Mouse (Mus musculus) liver, embryonic 11.5 days (tissue): ENCODE measurements at regions not wholly inside any gene's neighbourhood (a gene's known extent, or its start where the extent isn't known, plus 50 kb on each side); places are given as distances from the start of the nearest gene placed in this dataset.

Experiments used
- ATAC-seq: fragments of 200-750 bp; cut with Nextera tagmentation; replicated peaks from 2 replicates; pipeline ENCODE4 v1.8.0; 2017; ENCODE audit warnings: moderate number of reproducible peaks, mild to moderate bottlenecking, moderate TSS enrichment, moderate library complexity; ENCODE audit not compliant: low FRiP score
- DNase-seq: peaks from one replicate; pipeline ENCODE4 v3.0.0-alpha.2; 2017; ENCODE audit warnings: low spot score
- H3K27ac ChIP-seq: fragments of 300-500 bp; sonication (generic); 2 replicates; pipeline ENCODE4 v1.5.1; 2014; ENCODE audit warnings: mild to moderate bottlenecking, low read depth, low read length, control low read depth
- H3K27me3 ChIP-seq: fragments of 300-500 bp; sonication (generic); replicated peaks from 2 replicates; pipeline ENCODE4 v1.6.1; 2014; ENCODE audit warnings: low read length, mixed read lengths; ENCODE audit not compliant: control insufficient read depth, insufficient read depth
- H3K36me3 ChIP-seq: fragments of 300-500 bp; sonication (generic); 2 replicates; pipeline ENCODE4 v1.6.1; 2014; ENCODE audit warnings: mild to moderate bottlenecking, low read length, moderate library complexity, mixed read lengths; ENCODE audit not compliant: control insufficient read depth, insufficient read depth
- H3K4me1 ChIP-seq: fragments of 300-500 bp; sonication (generic); replicated peaks from 2 replicates; pipeline ENCODE4 v1.6.1; 2014; ENCODE audit warnings: low read length, mixed read lengths; ENCODE audit not compliant: control insufficient read depth, insufficient read depth
- H3K4me2 ChIP-seq: fragments of 300-500 bp; sonication (generic); 2 replicates; pipeline ENCODE4 v1.6.1; 2014; ENCODE audit warnings: mild to moderate bottlenecking, control low read depth, moderate library complexity
- H3K4me3 ChIP-seq: fragments of 300-500 bp; sonication (generic); 2 replicates; pipeline ENCODE4 v1.5.1; 2014; ENCODE audit warnings: low read depth, low read length, control low read depth
- H3K9ac ChIP-seq: fragments of 300-500 bp; sonication (generic); 2 replicates; pipeline ENCODE4 v1.6.1; 2014; ENCODE audit warnings: low read depth, low read length, control low read depth
- H3K9me3 ChIP-seq: fragments of 300-500 bp; sonication (generic); 2 replicates; pipeline ENCODE4 v1.6.1; 2016; ENCODE audit warnings: low read length, inconsistent platforms, mixed read lengths; ENCODE audit not compliant: control insufficient read depth
- WGBS: fragments of 180-500 bp; shearing (Covaris S2); extraction: QIAGEN DNeasy Blood & Tissue Kit; methylation state at CpG from one replicate; pipeline ENCODE4 v1.1.7; 2014; 5-methylcytosine and 5-hydroxymethylcytosine counted together

GRCm38 (mm10) chr13:107944831-107945230 lies 99.4 kb upstream of the Smim15 start:
- no peak overlapping the region; the same call in 1 of the 2 replicates for H3K27ac ChIP-seq
- DNase-seq (no peak), ATAC-seq (no peak)
- no peak overlapping the region for H3K4me3 ChIP-seq
- no peak overlapping the region for H3K9ac ChIP-seq
- H3K4me1 ChIP-seq = no peaks in the 10 kb centered on the region
- no peaks in the 10 kb centered on the region for H3K36me3 ChIP-seq
- 42% methylated on average over 10 of the region's 10 CpGs for WGBS
- H3K4me2 ChIP-seq = no peak overlapping the region
- H3K27me3 ChIP-seq = no peaks in the 10 kb centered on the region
- no peaks in the 10 kb centered on the region for H3K9me3 ChIP-seq

- DNase-seq (no peak), ATAC-seq (no peak)
- Histone ChIP-seq H3K4me3 (no peak overlapping the region), H3K4me1 (no peaks in the 10 kb centered on the region), H3K27me3 (no peaks in the 10 kb centered on the region), H3K27ac (no peak overlapping the region), H3K9me3 (no peaks in the 10 kb centered on the region), H3K36me3 (no peaks in the 10 kb centered on the region), H3K4me2 (no peak overlapping the region), H3K9ac (no peak overlapping the region)
- WGBS = 83% methylated on average over 4 of the region's 4 CpGs
Observed at GRCm38 (mm10) chr13:107942979-107943378, 101.3 kb upstream of the Smim15 start.

GRCm38 (mm10) chr13:107942297-107942962 lies 101.8 kb upstream of the Smim15 start:
- DNase-seq (no peak), ATAC-seq (no peak)

GRCm38 (mm10) chr13:107939916-107940646 lies 104.2 kb upstream of the Smim15 start:
- no peak for ATAC-seq
- no peak overlapping the region for H3K27ac ChIP-seq
- H3K9me3 ChIP-seq = no peaks in the 10 kb centered on the region
- H3K27me3 ChIP-seq = no peaks in the 10 kb centered on the region
- 68% methylated on average over 15 of the region's 15 CpGs for WGBS
- no peak overlapping the region for H3K4me3 ChIP-seq
- no peak overlapping the region for H3K4me2 ChIP-seq
- no peaks in the 10 kb centered on the region for H3K36me3 ChIP-seq
- H3K4me1 ChIP-seq = no peaks in the 10 kb centered on the region
- DNase-seq = no peak
- no peak overlapping the region for H3K9ac ChIP-seq

More at GRCm38 (mm10) chr13:107942297-107942962, 101.8 kb upstream of the Smim15 start:
- H3K27ac ChIP-seq = no peak overlapping the region
- H3K36me3 ChIP-seq = no peaks in the 10 kb centered on the region
- H3K4me3 ChIP-seq = no peak overlapping the region
- H3K27me3 ChIP-seq = no peaks in the 10 kb centered on the region
- H3K9ac ChIP-seq = no peak overlapping the region
- 70% methylated on average over 11 of the region's 11 CpGs for WGBS
- H3K4me2 ChIP-seq = no peak overlapping the region
- no peaks in the 10 kb centered on the region for H3K9me3 ChIP-seq
- no peaks in the 10 kb centered on the region for H3K4me1 ChIP-seq

GRCm38 (mm10) chr13:107935611-107936010 lies 108.6 kb upstream of the Smim15 start:
- 92% methylated on average over 12 of the region's 12 CpGs for WGBS
- DNase-seq = no peak

GRCm38 (mm10) chr13:107934691-107935090 lies 109.6 kb upstream of the Smim15 start:
- Histone ChIP-seq H3K4me1 (no peaks in the 10 kb centered on the region), H3K36me3 (no peaks in the 10 kb centered on the region), H3K4me3 (no peak overlapping the region), H3K9ac (no peak overlapping the region), H3K27me3 (no peaks in the 10 kb centered on the region), H3K4me2 (peak overlapping the region; percentile 33), H3K9me3 (no peaks in the 10 kb centered on the region), H3K27ac (no peak overlapping the region)
- peak; percentile 51; the same call in 1 of the 2 replicates for ATAC-seq
- peak; percentile 40 for DNase-seq
- 37% methylated on average over 11 of the region's 11 CpGs for WGBS

More at GRCm38 (mm10) chr13:107935611-107936010, 108.6 kb upstream of the Smim15 start:
- Histone ChIP-seq H3K4me1 (no peaks in the 10 kb centered on the region), H3K36me3 (no peaks in the 10 kb centered on the region), H3K4me2 (no peak overlapping the region), H3K27me3 (no peaks in the 10 kb centered on the region), H3K4me3 (no peak overlapping the region), H3K9me3 (no peaks in the 10 kb centered on the region), H3K9ac (no peak overlapping the region), H3K27ac (no peak overlapping the region)
- ATAC-seq = no peak

GRCm38 (mm10) chr13:107933598-107934571 lies 110.4 kb upstream of the Smim15 start:
- Histone ChIP-seq H3K4me2 (peak overlapping the region; percentile 33), H3K4me3 (no peak overlapping the region), H3K9ac (no peak overlapping the region), H3K4me1 (no peaks in the 10 kb centered on the region), H3K27ac (no peak overlapping the region), H3K36me3 (no peaks in the 10 kb centered on the region), H3K9me3 (no peaks in the 10 kb centered on the region), H3K27me3 (no peaks in the 10 kb centered on the region)
- WGBS = 35% methylated on average over 17 of the region's 17 CpGs
- DNase-seq = no peak
- ATAC-seq = peak; percentile 60

- no peak overlapping the region for H3K27ac ChIP-seq
- no peak overlapping the region for H3K4me2 ChIP-seq
- no peaks in the 10 kb centered on the region for H3K27me3 ChIP-seq
Observed at GRCm38 (mm10) chr13:107932423-107933032, 111.7 kb upstream of the Smim15 start.

More at GRCm38 (mm10) chr13:107932423-107933032, 111.7 kb upstream of the Smim15 start:
- no peaks in the 10 kb centered on the region for H3K9me3 ChIP-seq
- no peak overlapping the region for H3K4me3 ChIP-seq
- DNase-seq (no peak), ATAC-seq (no peak)
- no peak overlapping the region for H3K9ac ChIP-seq
- H3K36me3 ChIP-seq = no peaks in the 10 kb centered on the region
- H3K4me1 ChIP-seq = no peaks in the 10 kb centered on the region
- 66% methylated on average over 12 of the region's 12 CpGs for WGBS
